In genomic region chr17:89281321-89281720, GRCm38 (mm10) we compare ENCODE assay signal across 25 mouse cellular contexts.
DNase-seq lines count a peak whose midpoint lies in the region; ATAC-seq and TF ChIP-seq lines count a peak whose summit lies in the region.
"Had no signal": no experiment of that assay in that cellular context is flagged by ENCODE, and none has a peak within 500 bp of the region (broad histone marks: within the 10 kb centered on the region; RNA-seq: fewer than 3 reads in every experiment).

No protein-coding gene starts in this region.

- H3K4me3 ChIP-seq in midbrain, embryonic 11.5 days (ENCODE audit: low read depth, low read length) = no peak overlapping the region
- H3K4me3 ChIP-seq in midbrain, embryonic 14.5 days (replicated peaks; ENCODE audit: low read depth, low read length) = no peak overlapping the region
- H3K4me3 ChIP-seq in embryonic fibroblast, embryonic 13.5 days (ENCODE audit: insufficient read depth, low read length) = no peak overlapping the region
- H3K4me3 ChIP-seq: embryonic facial prominence, embryonic 10.5 days; embryonic facial prominence, embryonic 12.5 days; erythroblast, embryonic 14.5 days; forebrain, embryonic 10.5 days; forebrain, embryonic 12.5 days had no signal

- no peak overlapping the region for H3K27ac ChIP-seq in midbrain, embryonic 11.5 days (ENCODE audit: low read depth, low read length)
- H3K27ac ChIP-seq in midbrain, embryonic 14.5 days (replicated peaks; ENCODE audit: low read depth, low read length) = no peak overlapping the region
- peak overlapping the region; percentile 69 for H3K27ac ChIP-seq in embryonic fibroblast, embryonic 13.5 days (ENCODE audit: insufficient read depth, low read length)
- H3K27ac ChIP-seq: embryonic facial prominence, embryonic 10.5 days; embryonic facial prominence, embryonic 12.5 days; forebrain, embryonic 10.5 days; forebrain, embryonic 12.5 days had no signal

- TF ChIP-seq CTCF in embryonic fibroblast, embryonic 13.5 days (IDR thresholded peaks at IDR 0.05; ENCODE audit: borderline replicate concordance, insufficient read depth, low read length) = no peak

- no peak for TF ChIP-seq POLR2A in embryonic fibroblast, embryonic 13.5 days (IDR thresholded peaks at IDR 0.05; ENCODE audit: low read depth, low read length)

- no peaks in the 10 kb centered on the region for H3K36me3 ChIP-seq in midbrain, embryonic 11.5 days (ENCODE audit: control insufficient read depth, insufficient read depth, low read length)
- H3K36me3 ChIP-seq in midbrain, embryonic 14.5 days (ENCODE audit: control insufficient read depth, insufficient read depth, low read length) = no peaks in the 10 kb centered on the region
- H3K36me3 ChIP-seq: embryonic facial prominence, embryonic 10.5 days; embryonic facial prominence, embryonic 12.5 days; forebrain, embryonic 10.5 days; forebrain, embryonic 12.5 days; G1E had no signal

- no peaks in the 10 kb centered on the region for H3K27me3 ChIP-seq in midbrain, embryonic 11.5 days (ENCODE audit: control insufficient read depth, insufficient read depth, low read length)
- no peaks in the 10 kb centered on the region for H3K27me3 ChIP-seq in midbrain, embryonic 14.5 days (ENCODE audit: control insufficient read depth, insufficient read depth, low read length)
- H3K27me3 ChIP-seq: CH12.LX; embryonic facial prominence, embryonic 12.5 days; forebrain, embryonic 12.5 days had no signal

- peaks cover 14% of the 10 kb centered on the region; the same call in 1 of the 2 replicates for H3K9me3 ChIP-seq in midbrain, embryonic 11.5 days (ENCODE audit: control insufficient read depth, low read length)
- peaks cover 23% of the 10 kb centered on the region for H3K9me3 ChIP-seq in midbrain, embryonic 14.5 days (ENCODE audit: control insufficient read depth, low read length)
- H3K9me3 ChIP-seq: G1E had no signal

- DNase-seq in frontal cortex, postnatal 10 days (ENCODE audit: low spot score in 2 of 2) = no peak
- DNase-seq in midbrain, embryonic 11.5 days (ENCODE audit: low spot score, missing footprints) = peak; percentile 77
- no peak for DNase-seq in midbrain, embryonic 14.5 days
- DNase-seq: adrenal gland, adult 2 months; adrenal gland, postnatal 10 days; adrenal gland, postnatal 25 days; B cell, adult 2 months; cerebellum, adult 11-12 months; cerebellum, adult 2 months; cerebellum, adult 9-10 months; cerebellum, postnatal 10 days; cerebellum, postnatal 25 days had no signal

- ATAC-seq in frontal cortex, adult (ENCODE audit: low TSS enrichment) = peak; percentile 64
- ATAC-seq in midbrain, embryonic 11.5 days (ENCODE audit: low FRiP score) = no peak
- ATAC-seq in midbrain, embryonic 14.5 days (ENCODE audit: low FRiP score, low TSS enrichment) = no peak
- ATAC-seq in megakaryocyte, adult 5-6 weeks (ENCODE audit: poor library complexity, severe bottlenecking) = no peak
- ATAC-seq: CD4-positive, CD25-positive, alpha-beta regulatory T cell, adult 4 months; forebrain, embryonic 14.5 days; forebrain, embryonic 16.5 days had no signal

- H3K9ac ChIP-seq in midbrain, embryonic 11.5 days (ENCODE audit: low read length) = no peak overlapping the region
- H3K9ac ChIP-seq in midbrain, embryonic 14.5 days (replicated peaks; ENCODE audit: low read length) = no peak overlapping the region
- H3K9ac ChIP-seq: embryonic facial prominence, embryonic 12.5 days; forebrain, embryonic 12.5 days had no signal

- no peak overlapping the region for H3K4me2 ChIP-seq in midbrain, embryonic 11.5 days
- no peak overlapping the region for H3K4me2 ChIP-seq in midbrain, embryonic 14.5 days (ENCODE audit: low read length)
- H3K4me2 ChIP-seq: embryonic facial prominence, embryonic 12.5 days; forebrain, embryonic 12.5 days had no signal

- WGBS in midbrain, embryonic 11.5 days = 92% methylated on average over 2 of the region's 2 CpGs
- 95% methylated on average over 2 of the region's 2 CpGs for WGBS in midbrain, embryonic 14.5 days

- no peaks in the 10 kb centered on the region for H3K4me1 ChIP-seq in midbrain, embryonic 11.5 days (ENCODE audit: control insufficient read depth, insufficient read depth, low read length)
- no peaks in the 10 kb centered on the region for H3K4me1 ChIP-seq in midbrain, embryonic 14.5 days (ENCODE audit: control insufficient read depth, insufficient read depth, low read length)
- peaks cover 3% of the 10 kb centered on the region; the same call in 1 of the 2 replicates for H3K4me1 ChIP-seq in embryonic fibroblast, embryonic 13.5 days (ENCODE audit: control insufficient read depth, insufficient read depth, low read length)
- H3K4me1 ChIP-seq: embryonic facial prominence, embryonic 10.5 days; embryonic facial prominence, embryonic 12.5 days; forebrain, embryonic 10.5 days; forebrain, embryonic 12.5 days had no signal
